8 mouse cellular contexts compared by ENCODE assay signal in the genomic region with DNA sequence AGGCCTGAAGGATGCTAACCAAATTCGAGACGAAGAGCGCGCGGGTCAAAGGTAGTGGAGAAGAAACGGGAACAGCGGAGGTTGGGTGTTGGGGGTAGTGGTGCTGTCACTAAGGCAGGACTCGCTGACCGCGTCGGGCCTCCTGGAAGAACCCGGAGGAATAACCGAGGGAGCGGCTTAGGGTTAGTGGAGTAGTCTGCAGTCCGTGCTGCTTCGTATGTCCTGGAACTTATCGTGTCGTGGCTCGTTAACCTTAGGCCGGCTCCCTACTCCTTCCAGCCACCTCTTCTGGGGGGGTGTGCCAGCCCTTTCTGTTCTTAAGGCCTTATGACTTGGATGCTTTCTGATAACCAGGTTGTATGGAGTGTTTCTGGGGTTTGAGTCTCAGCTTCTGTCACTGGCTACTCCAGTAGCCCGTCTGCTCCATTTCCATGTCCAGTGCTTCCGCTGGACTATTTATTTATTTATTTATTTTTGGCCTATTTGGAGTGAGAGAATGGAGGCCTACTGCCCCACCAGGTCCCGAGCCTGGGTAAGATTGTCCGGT. TPM values are rescaled to one million over a fixed set of nuclear protein-coding genes. Genes with fewer than 3 reads are reported as not detected.
DNase-seq lines count a peak whose midpoint lies in the region; ATAC-seq and TF ChIP-seq lines count a peak whose summit lies in the region.

No protein-coding gene starts in this region.

- H3K9ac ChIP-seq in lung, postnatal 0 days (replicated peaks; ENCODE audit: low read depth): peak overlapping the region; percentile 63
- peak overlapping the region; percentile 81 for H3K9ac ChIP-seq in limb, embryonic 14.5 days (ENCODE audit: low read depth, low read length, severe bottlenecking)

- no peaks in the 10 kb centered on the region for H3K27me3 ChIP-seq in lung, postnatal 0 days (replicated peaks; ENCODE audit: insufficient read depth, low read length)
- H3K27me3 ChIP-seq in erythroblast, embryonic 14.5 days (ENCODE audit: control insufficient read depth): no peaks in the 10 kb centered on the region
- no peaks in the 10 kb centered on the region for H3K27me3 ChIP-seq in limb, embryonic 14.5 days (ENCODE audit: control insufficient read depth, insufficient read depth, low read length)
- H3K27me3 ChIP-seq in small intestine, adult 2 months (ENCODE audit: control insufficient read depth, insufficient read depth, low read length): no peaks in the 10 kb centered on the region

- peak; percentile 60 for ATAC-seq in lung, postnatal 0 days
- ATAC-seq in limb, embryonic 14.5 days (ENCODE audit: low FRiP score, low read depth): peak; percentile 51

- peak; percentile 46 for DNase-seq in lung, postnatal 0 days (ENCODE audit: low spot score)
- DNase-seq in lung, postnatal 14 days: no peak
- no peak for DNase-seq in limb, embryonic 14.5 days (ENCODE audit: low spot score)
- DNase-seq in cerebellum, adult 9-10 months: no peak
- no peak for DNase-seq in spleen, adult 12 weeks (ENCODE audit: low spot score)
- DNase-seq in right cerebral cortex, adult 2 months (ENCODE audit: low spot score in 2 of 2): no peak

- 1% methylated on average over 24 of the region's 24 CpGs for WGBS in lung, postnatal 0 days
- WGBS in limb, embryonic 14.5 days: 2% methylated on average over 24 of the region's 24 CpGs
- WGBS in small intestine, adult 2 months: under 1% methylated on average over 24 of the region's 24 CpGs

- no peak for TF ChIP-seq EP300 in lung, postnatal 0 days (IDR thresholded peaks at IDR 0.05)

- H3K9me3 ChIP-seq in lung, postnatal 0 days (ENCODE audit: low read length): no peaks in the 10 kb centered on the region
- no peaks in the 10 kb centered on the region for H3K9me3 ChIP-seq in erythroblast, embryonic 14.5 days (ENCODE audit: control insufficient read depth, low read length)
- no peaks in the 10 kb centered on the region for H3K9me3 ChIP-seq in limb, embryonic 14.5 days (ENCODE audit: control insufficient read depth, low read length)

- H3K36me3 ChIP-seq in lung, postnatal 0 days (ENCODE audit: insufficient read depth, low read length): peaks cover 12% of the 10 kb centered on the region
- peaks cover 28% of the 10 kb centered on the region for H3K36me3 ChIP-seq in erythroblast, embryonic 14.5 days (ENCODE audit: control insufficient read depth)
- H3K36me3 ChIP-seq in limb, embryonic 14.5 days (ENCODE audit: control insufficient read depth, insufficient read depth, low read length): peaks cover 25% of the 10 kb centered on the region
- peaks cover 14% of the 10 kb centered on the region for H3K36me3 ChIP-seq in small intestine, adult 2 months (ENCODE audit: control insufficient read depth, insufficient read depth, low read length)

- peak overlapping the region; percentile 83 for H3K27ac ChIP-seq in lung, postnatal 0 days (ENCODE audit: low read length)
- peak overlapping the region; percentile 82; the same call in 1 of the 2 replicates for H3K27ac ChIP-seq in limb, embryonic 14.5 days (replicated peaks; ENCODE audit: low read depth, low read length)
- H3K27ac ChIP-seq in small intestine, adult 2 months (ENCODE audit: insufficient read depth, low read depth, low read length): peak overlapping the region; percentile 50

- peak overlapping the region; percentile 61 for H3K4me2 ChIP-seq in lung, postnatal 0 days (replicated peaks; ENCODE audit: low read depth, low read length)
- peak overlapping the region; percentile 58 for H3K4me2 ChIP-seq in limb, embryonic 14.5 days (replicated peaks; ENCODE audit: low read depth, low read length, severe bottlenecking)

- peaks cover 7% of the 10 kb centered on the region; the same call in 1 of the 2 replicates for H3K4me1 ChIP-seq in lung, postnatal 0 days (ENCODE audit: insufficient read depth, low read depth, low read length)
- H3K4me1 ChIP-seq in erythroblast, embryonic 14.5 days (ENCODE audit: control insufficient read depth): peaks cover 36% of the 10 kb centered on the region
- H3K4me1 ChIP-seq in limb, embryonic 14.5 days (ENCODE audit: control insufficient read depth, insufficient read depth, low read length): peaks cover 14% of the 10 kb centered on the region
- peaks cover 5% of the 10 kb centered on the region for H3K4me1 ChIP-seq in small intestine, adult 2 months (ENCODE audit: control insufficient read depth, insufficient read depth, insufficient read length, low read length)

- no peak for TF ChIP-seq POLR2A in limb, embryonic 14.5 days (IDR thresholded peaks at IDR 0.05; ENCODE audit: borderline replicate concordance, extremely low read depth, insufficient read depth, insufficient read length)
- TF ChIP-seq POLR2A in small intestine, adult 2 months (IDR thresholded peaks at IDR 0.05; ENCODE audit: low read depth, low read length): no peak

- no peak for TF ChIP-seq CTCF in lung, postnatal 0 days (IDR thresholded peaks at IDR 0.05)
- no peak for TF ChIP-seq CTCF in small intestine, adult 2 months (IDR thresholded peaks at IDR 0.05; ENCODE audit: extremely low read depth, insufficient read length, insufficient replicate concordance, low read depth, low read length)

- peak overlapping the region; percentile 73 for H3K4me3 ChIP-seq in lung, postnatal 0 days (ENCODE audit: low read depth, low read length)
- H3K4me3 ChIP-seq in erythroblast, embryonic 14.5 days (replicated peaks): peak overlapping the region; percentile 86
- peak overlapping the region; percentile 93 for H3K4me3 ChIP-seq in limb, embryonic 14.5 days (replicated peaks; ENCODE audit: low read length)
- peak overlapping the region; percentile 75 for H3K4me3 ChIP-seq in small intestine, adult 2 months (ENCODE audit: low read depth, low read length)

RNA-seq across cellular contexts. Expression of a gene that starts 0.4 kb away (rescaled TPM):
- polyA plus RNA-seq in lung, postnatal 0 days (2015; fragmentation: Nextera tagmentation; extraction: Ambion mirVana): 103 and 108 TPM in 2 replicates
- 0.30 and 0.64 TPM in 2 replicates for polyA plus RNA-seq in erythroblast, embryonic 14.5 days (2012)
- polyA plus RNA-seq in limb, embryonic 14.5 days (2012; rRNA removed): 137 and 161 TPM in 2 replicates
- 98.4 and 103 TPM in 2 replicates for polyA plus RNA-seq in limb, embryonic 14.5 days (2014; fragmentation: Nextera tagmentation; extraction: Ambion mirVana)
- 46.4 and 118 TPM in 2 replicates for polyA plus RNA-seq in small intestine, adult 2 months (2012; rRNA removed)

RNA-seq across cellular contexts. Expression of a gene that starts 0.6 kb away (rescaled TPM):
- 99.1 and 111 TPM in 2 replicates for polyA plus RNA-seq in lung, postnatal 0 days (2015; fragmentation: Nextera tagmentation; extraction: Ambion mirVana)
- 0.55 and 0.78 TPM in 2 replicates for polyA plus RNA-seq in erythroblast, embryonic 14.5 days (2012)
- 187 and 191 TPM in 2 replicates for polyA plus RNA-seq in limb, embryonic 14.5 days (2012; rRNA removed)
- polyA plus RNA-seq in limb, embryonic 14.5 days (2014; fragmentation: Nextera tagmentation; extraction: Ambion mirVana): 230 and 247 TPM in 2 replicates
- 25.0 and 46.0 TPM in 2 replicates for polyA plus RNA-seq in small intestine, adult 2 months (2012; rRNA removed)

RNA-seq across cellular contexts. Expression of a gene that starts 25.6 kb away (rescaled TPM):
- polyA plus RNA-seq in lung, postnatal 0 days (2015; fragmentation: Nextera tagmentation; extraction: Ambion mirVana): not detected in 2 replicates
- polyA plus RNA-seq in erythroblast, embryonic 14.5 days (2012): not detected in 2 replicates
- polyA plus RNA-seq in limb, embryonic 14.5 days (2012; rRNA removed): 0.25 and 0.41 TPM in 2 replicates
- polyA plus RNA-seq in limb, embryonic 14.5 days (2014; fragmentation: Nextera tagmentation; extraction: Ambion mirVana): not detected in 2 replicates
- polyA plus RNA-seq in small intestine, adult 2 months (2012; rRNA removed): 0.10 and 0.13 TPM in 2 replicates

RNA-seq across cellular contexts. Expression of a gene that starts 43.6 kb away (rescaled TPM):
- polyA plus RNA-seq in lung, postnatal 0 days (2015; fragmentation: Nextera tagmentation; extraction: Ambion mirVana): 74.5 and 74.9 TPM in 2 replicates
- 1.4 and 2.0 TPM in 2 replicates for polyA plus RNA-seq in erythroblast, embryonic 14.5 days (2012)
- polyA plus RNA-seq in limb, embryonic 14.5 days (2012; rRNA removed): 100 and 115 TPM in 2 replicates
- polyA plus RNA-seq in limb, embryonic 14.5 days (2014; fragmentation: Nextera tagmentation; extraction: Ambion mirVana): 129 and 135 TPM in 2 replicates
- polyA plus RNA-seq in small intestine, adult 2 months (2012; rRNA removed): 40.5 and 55.1 TPM in 2 replicates

RNA-seq across cellular contexts. Expression of a gene that starts 54.7 kb away (rescaled TPM):
- polyA plus RNA-seq in lung, postnatal 0 days (2015; fragmentation: Nextera tagmentation; extraction: Ambion mirVana): 6.2 and 6.9 TPM in 2 replicates
- 0.01 TPM in 1 of 2 replicates, not detected in the other for polyA plus RNA-seq in erythroblast, embryonic 14.5 days (2012)
- 29.4 and 35.6 TPM in 2 replicates for polyA plus RNA-seq in limb, embryonic 14.5 days (2012; rRNA removed)
- 15.6 and 19.1 TPM in 2 replicates for polyA plus RNA-seq in limb, embryonic 14.5 days (2014; fragmentation: Nextera tagmentation; extraction: Ambion mirVana)
- 1.4 and 1.6 TPM in 2 replicates for polyA plus RNA-seq in small intestine, adult 2 months (2012; rRNA removed)

Comparison
In these comparisons a context has a peak if more than half of its experiments do, and no peak if none do; other contexts are left out.
1. RNA of a gene that starts 0.4 kb away (polyA plus RNA-seq): 98.4 to 161 TPM in limb, embryonic 14.5 days, 46.4 to 118 TPM in small intestine, adult 2 months and 103 to 108 TPM in lung, postnatal 0 days; 0.30 to 0.64 TPM in erythroblast, embryonic 14.5 days; every median in the first group is over 10 times any median in the second.
2. RNA of a gene that starts 0.6 kb away (polyA plus RNA-seq): 187 to 247 TPM in limb, embryonic 14.5 days, 99.1 to 111 TPM in lung, postnatal 0 days and 25.0 to 46.0 TPM in small intestine, adult 2 months; 0.55 to 0.78 TPM in erythroblast, embryonic 14.5 days; every median in the first group is over 10 times any median in the second.
3. Peak in every context shown above with its lines, with median percentiles within 50 percentile points of each other: H3K27ac ChIP-seq and H3K4me3 ChIP-seq.